Comparison of ENCODE assay signal across 13 mouse cellular contexts in genomic region chr11:70596094-70596493, GRCm38 (mm10). TPM values are rescaled to one million over a fixed set of nuclear protein-coding genes. Genes with fewer than 3 reads are reported as not detected.
DNase-seq lines count a peak whose midpoint lies in the region; ATAC-seq and TF ChIP-seq lines count a peak whose summit lies in the region.
"Had no signal": no experiment of that assay in that cellular context is flagged by ENCODE, and none has a peak within 500 bp of the region (broad histone marks: within the 10 kb centered on the region; RNA-seq: fewer than 3 reads in every experiment).

No protein-coding gene starts in this region.

- DNase-seq in heart, adult 2 months, result no peak
- DNase-seq in midbrain, embryonic 10.5 days (ENCODE audit: low spot score), result no peak
- DNase-seq in adrenal gland, postnatal 14 days, result no peak
- no peak for DNase-seq in ovary, postnatal 36 days (ENCODE audit: low spot score)
- DNase-seq: cerebellum, postnatal 14 days; gastrocnemius, postnatal 10 days had no signal

- peak overlapping the region; percentile 78 for H3K27ac ChIP-seq in heart, adult 2 months
- H3K27ac ChIP-seq in heart, embryonic 12.5 days (ENCODE audit: poor library complexity, severe bottlenecking), result no peak overlapping the region
- H3K27ac ChIP-seq in midbrain, embryonic 10.5 days (replicated peaks), result peak overlapping the region; percentile 59; the same call in 1 of the 2 replicates
- no peak overlapping the region for H3K27ac ChIP-seq in midbrain, embryonic 15.5 days
- 0 out of 2 replicates have a peak overlapping the region, but pooled peaks have one; percentile 23 for H3K27ac ChIP-seq in hindbrain, embryonic 12.5 days
- H3K27ac ChIP-seq in stomach, embryonic 15.5 days, result peak overlapping the region; percentile 57
- H3K27ac ChIP-seq: lung, embryonic 15.5 days had no signal

- H3K4me2 ChIP-seq in heart, embryonic 12.5 days, result no peak overlapping the region
- H3K4me2 ChIP-seq in midbrain, embryonic 15.5 days, result no peak overlapping the region
- H3K4me2 ChIP-seq in hindbrain, embryonic 12.5 days (replicated peaks), result no peak overlapping the region
- H3K4me2 ChIP-seq in stomach, embryonic 15.5 days, result no peak overlapping the region
- H3K4me2 ChIP-seq: lung, embryonic 15.5 days had no signal

- H3K4me3 ChIP-seq in heart, adult 2 months, result no peak overlapping the region
- no peak overlapping the region for H3K4me3 ChIP-seq in heart, embryonic 12.5 days
- H3K4me3 ChIP-seq in midbrain, embryonic 10.5 days, result 0 out of 2 replicates have a peak overlapping the region, but pooled peaks have one; percentile 16
- H3K4me3 ChIP-seq in midbrain, embryonic 15.5 days, result no peak overlapping the region
- H3K4me3 ChIP-seq in hindbrain, embryonic 12.5 days, result no peak overlapping the region
- no peak overlapping the region for H3K4me3 ChIP-seq in stomach, embryonic 15.5 days (replicated peaks)
- H3K4me3 ChIP-seq: lung, embryonic 15.5 days had no signal

- no peaks in the 10 kb centered on the region; the same call in 1 of the 2 replicates for H3K36me3 ChIP-seq in heart, adult 2 months (ENCODE audit: control insufficient read depth, insufficient read depth, low read length)
- peaks cover 32% of the 10 kb centered on the region for H3K36me3 ChIP-seq in heart, embryonic 12.5 days
- H3K36me3 ChIP-seq in midbrain, embryonic 10.5 days, result peaks cover 27% of the 10 kb centered on the region
- peaks cover 2% of the 10 kb centered on the region; the same call in 1 of the 2 replicates for H3K36me3 ChIP-seq in midbrain, embryonic 15.5 days (replicated peaks)
- H3K36me3 ChIP-seq in hindbrain, embryonic 12.5 days, result peaks cover 24% of the 10 kb centered on the region
- peaks cover 4% of the 10 kb centered on the region; the same call in 1 of the 2 replicates for H3K36me3 ChIP-seq in stomach, embryonic 15.5 days

- H3K79me2 ChIP-seq in heart, adult 2 months (replicated peaks; ENCODE audit: control insufficient read depth, insufficient read depth, low read length), result no peaks in the 10 kb centered on the region

- TF ChIP-seq POLR2A in heart, adult 2 months (IDR thresholded peaks at IDR 0.05; ENCODE audit: insufficient read depth, low read depth, low read length), result no peak

- no peak for TF ChIP-seq EP300 in heart, adult 2 months (IDR thresholded peaks at IDR 0.05; ENCODE audit: insufficient read depth, low read depth, low read length)

- 59% methylated on average over 4 of the region's 4 CpGs for WGBS in heart, adult 2 months
- 77% methylated on average over 4 of the region's 4 CpGs for WGBS in heart, embryonic 12.5 days
- 56% methylated on average over 4 of the region's 4 CpGs for WGBS in midbrain, embryonic 10.5 days
- WGBS in midbrain, embryonic 15.5 days, result 29% methylated on average over 4 of the region's 4 CpGs
- 50% methylated on average over 4 of the region's 4 CpGs for WGBS in hindbrain, embryonic 12.5 days
- 65% methylated on average over 4 of the region's 4 CpGs for WGBS in stomach, embryonic 15.5 days

- intact Hi-C loops in heart, adult 2 months (cut with DNase I), result no loop called here

- no peaks in the 10 kb centered on the region for H3K9me3 ChIP-seq in heart, embryonic 12.5 days (replicated peaks)
- no peaks in the 10 kb centered on the region for H3K9me3 ChIP-seq in midbrain, embryonic 10.5 days (replicated peaks)
- H3K9me3 ChIP-seq in midbrain, embryonic 15.5 days, result no peaks in the 10 kb centered on the region
- H3K9me3 ChIP-seq in hindbrain, embryonic 12.5 days (replicated peaks), result no peaks in the 10 kb centered on the region
- H3K9me3 ChIP-seq in stomach, embryonic 15.5 days, result no peaks in the 10 kb centered on the region
- H3K9me3 ChIP-seq: lung, embryonic 15.5 days had no signal

- no peak for TF ChIP-seq CTCF in heart, adult 2 months (IDR thresholded peaks at IDR 0.05)

- H3K9ac ChIP-seq in heart, adult 2 months (ENCODE audit: low read depth, low read length), result no peak overlapping the region
- no peak overlapping the region for H3K9ac ChIP-seq in heart, embryonic 12.5 days
- no peak overlapping the region for H3K9ac ChIP-seq in midbrain, embryonic 15.5 days
- no peak overlapping the region for H3K9ac ChIP-seq in hindbrain, embryonic 12.5 days
- H3K9ac ChIP-seq in stomach, embryonic 15.5 days, result no peak overlapping the region
- H3K9ac ChIP-seq: lung, embryonic 15.5 days had no signal

- H3K4me1 ChIP-seq in heart, adult 2 months (ENCODE audit: control insufficient read depth, insufficient read depth, low read length), result peaks cover 14% of the 10 kb centered on the region
- peaks cover 14% of the 10 kb centered on the region for H3K4me1 ChIP-seq in heart, embryonic 12.5 days (replicated peaks)
- peaks cover 11% of the 10 kb centered on the region for H3K4me1 ChIP-seq in midbrain, embryonic 10.5 days
- H3K4me1 ChIP-seq in midbrain, embryonic 15.5 days, result no peaks in the 10 kb centered on the region
- peaks cover 15% of the 10 kb centered on the region for H3K4me1 ChIP-seq in hindbrain, embryonic 12.5 days
- 0 out of 2 replicates have a peak, but pooled peaks cover 3% of the 10 kb centered on the region for H3K4me1 ChIP-seq in stomach, embryonic 15.5 days
- H3K4me1 ChIP-seq: lung, embryonic 15.5 days had no signal

- no peaks in the 10 kb centered on the region for H3K27me3 ChIP-seq in heart, adult 2 months (ENCODE audit: control insufficient read depth, insufficient read depth, low read length)
- H3K27me3 ChIP-seq in heart, embryonic 12.5 days (replicated peaks), result no peaks in the 10 kb centered on the region
- no peaks in the 10 kb centered on the region for H3K27me3 ChIP-seq in midbrain, embryonic 10.5 days (ENCODE audit: low read depth, poor library complexity, severe bottlenecking)
- H3K27me3 ChIP-seq in midbrain, embryonic 15.5 days (replicated peaks), result no peaks in the 10 kb centered on the region
- no peaks in the 10 kb centered on the region for H3K27me3 ChIP-seq in hindbrain, embryonic 12.5 days
- H3K27me3 ChIP-seq in stomach, embryonic 15.5 days (replicated peaks), result no peaks in the 10 kb centered on the region
- H3K27me3 ChIP-seq: lung, embryonic 15.5 days had no signal

- no peak for ATAC-seq in heart, embryonic 12.5 days (ENCODE audit: insufficient number of reproducible peaks, low FRiP score)
- ATAC-seq in midbrain, embryonic 15.5 days (replicated peaks), result no peak
- ATAC-seq in hindbrain, embryonic 12.5 days (ENCODE audit: low FRiP score), result no peak
- ATAC-seq in stomach, embryonic 15.5 days (ENCODE audit: insufficient read depth, low FRiP score, low read depth), result no peak

RNA-seq across cellular contexts. Expression of gene 4930544D05Rik, which starts 19.6 kb away (rescaled TPM):
- not detected for total RNA-seq in heart, adult 2 months (2021)
- 0.31 TPM in 1 of 2 replicates, not detected in the other for polyA plus RNA-seq in heart, adult 2 months (2012; rRNA removed)
- polyA plus RNA-seq in heart, embryonic 12.5 days (2016; fragmentation: Nextera tagmentation; extraction: Ambion mirVana), result not detected in 2 replicates
- polyA plus RNA-seq in midbrain, embryonic 10.5 days (2016; fragmentation: Nextera tagmentation; extraction: Ambion mirVana), result not detected in 2 replicates
- not detected in 2 replicates for polyA plus RNA-seq in midbrain, embryonic 15.5 days (2015; fragmentation: Nextera tagmentation; extraction: Ambion mirVana)
- not detected in 2 replicates for polyA plus RNA-seq in hindbrain, embryonic 12.5 days (2016; fragmentation: Nextera tagmentation; extraction: Ambion mirVana)
- polyA plus RNA-seq in stomach, embryonic 15.5 days (2015; fragmentation: Nextera tagmentation; extraction: Ambion mirVana), result 0.23 TPM in 1 of 2 replicates, not detected in the other
- not detected in 2 replicates for total RNA-seq in adrenal gland, postnatal 14 days (2021)
- total RNA-seq: gastrocnemius, postnatal 10 days had no signal
- polyA plus RNA-seq: C2C12; large intestine, adult 2 months; lung, embryonic 15.5 days had no signal

RNA-seq across cellular contexts. Expression of gene Chrne, which starts 22.9 kb away (rescaled TPM):
- not detected for total RNA-seq in heart, adult 2 months (2021)
- polyA plus RNA-seq in heart, adult 2 months (2012; rRNA removed), result not detected in 2 replicates
- 0.37 TPM in 1 of 2 replicates, not detected in the other for polyA plus RNA-seq in heart, embryonic 12.5 days (2016; fragmentation: Nextera tagmentation; extraction: Ambion mirVana)
- polyA plus RNA-seq in midbrain, embryonic 10.5 days (2016; fragmentation: Nextera tagmentation; extraction: Ambion mirVana), result not detected in 2 replicates
- not detected in 2 replicates for polyA plus RNA-seq in midbrain, embryonic 15.5 days (2015; fragmentation: Nextera tagmentation; extraction: Ambion mirVana)
- polyA plus RNA-seq in hindbrain, embryonic 12.5 days (2016; fragmentation: Nextera tagmentation; extraction: Ambion mirVana), result not detected in 2 replicates
- not detected in 2 replicates for polyA plus RNA-seq in stomach, embryonic 15.5 days (2015; fragmentation: Nextera tagmentation; extraction: Ambion mirVana)
- total RNA-seq in adrenal gland, postnatal 14 days (2021), result not detected in 2 replicates
- polyA plus RNA-seq: lung, embryonic 15.5 days had no signal

RNA-seq across cellular contexts. Expression of gene Mink1, which starts 33.4 kb away (rescaled TPM):
- 10 to 100 TPM; 41.3 to 46.8 TPM for total RNA-seq in heart, adult 2 months (2021)
- 40.8 and 49.6 TPM in 2 replicates for polyA plus RNA-seq in heart, adult 2 months (2012; rRNA removed)
- polyA plus RNA-seq in heart, embryonic 12.5 days (2016; fragmentation: Nextera tagmentation; extraction: Ambion mirVana), result 13.7 and 14.8 TPM in 2 replicates
- polyA plus RNA-seq in midbrain, embryonic 10.5 days (2016; fragmentation: Nextera tagmentation; extraction: Ambion mirVana), result 10.3 and 12.6 TPM in 2 replicates
- polyA plus RNA-seq in midbrain, embryonic 15.5 days (2015; fragmentation: Nextera tagmentation; extraction: Ambion mirVana), result 17.9 and 18.7 TPM in 2 replicates
- 17.3 and 19.1 TPM in 2 replicates for polyA plus RNA-seq in hindbrain, embryonic 12.5 days (2016; fragmentation: Nextera tagmentation; extraction: Ambion mirVana)
- 14.9 and 15.9 TPM in 2 replicates for polyA plus RNA-seq in stomach, embryonic 15.5 days (2015; fragmentation: Nextera tagmentation; extraction: Ambion mirVana)
- 52.5 and 58.5 TPM in 2 replicates for total RNA-seq in adrenal gland, postnatal 14 days (2021)

RNA-seq across cellular contexts. Expression of gene Gp1ba, which starts 42.8 kb away (rescaled TPM):
- total RNA-seq in heart, adult 2 months (2021), result under 1 TPM; 0.34 to 0.98 TPM
- 0.29 and 0.59 TPM in 2 replicates for polyA plus RNA-seq in heart, adult 2 months (2012; rRNA removed)
- polyA plus RNA-seq in heart, embryonic 12.5 days (2016; fragmentation: Nextera tagmentation; extraction: Ambion mirVana), result 1.4 and 2.2 TPM in 2 replicates
- 0.44 and 0.48 TPM in 2 replicates for polyA plus RNA-seq in midbrain, embryonic 10.5 days (2016; fragmentation: Nextera tagmentation; extraction: Ambion mirVana)
- 0.11 and 0.14 TPM in 2 replicates for polyA plus RNA-seq in midbrain, embryonic 15.5 days (2015; fragmentation: Nextera tagmentation; extraction: Ambion mirVana)
- polyA plus RNA-seq in hindbrain, embryonic 12.5 days (2016; fragmentation: Nextera tagmentation; extraction: Ambion mirVana), result 0.10 and 0.38 TPM in 2 replicates
- polyA plus RNA-seq in stomach, embryonic 15.5 days (2015; fragmentation: Nextera tagmentation; extraction: Ambion mirVana), result 0.09 and 0.19 TPM in 2 replicates
- total RNA-seq in adrenal gland, postnatal 14 days (2021), result 0.49 and 0.56 TPM in 2 replicates
- polyA plus RNA-seq: large intestine, adult 2 months had no signal

RNA-seq across cellular contexts. Expression of gene Rnf167, which starts 50.9 kb away (rescaled TPM):
- total RNA-seq in heart, adult 2 months (2021), result 10 to 100 TPM; 50.8 to 58.7 TPM
- 65.0 and 80.9 TPM in 2 replicates for polyA plus RNA-seq in heart, adult 2 months (2012; rRNA removed)
- polyA plus RNA-seq in heart, embryonic 12.5 days (2016; fragmentation: Nextera tagmentation; extraction: Ambion mirVana), result 67.4 and 70.1 TPM in 2 replicates
- polyA plus RNA-seq in midbrain, embryonic 10.5 days (2016; fragmentation: Nextera tagmentation; extraction: Ambion mirVana), result 85.6 and 96.3 TPM in 2 replicates
- 114 and 122 TPM in 2 replicates for polyA plus RNA-seq in midbrain, embryonic 15.5 days (2015; fragmentation: Nextera tagmentation; extraction: Ambion mirVana)
- 96.0 and 102 TPM in 2 replicates for polyA plus RNA-seq in hindbrain, embryonic 12.5 days (2016; fragmentation: Nextera tagmentation; extraction: Ambion mirVana)
- 97.2 and 108 TPM in 2 replicates for polyA plus RNA-seq in stomach, embryonic 15.5 days (2015; fragmentation: Nextera tagmentation; extraction: Ambion mirVana)
- 69.6 and 88.5 TPM in 2 replicates for total RNA-seq in adrenal gland, postnatal 14 days (2021)

Comparison
In these comparisons a context has a peak if more than half of its experiments do, and no peak if none do; other contexts are left out.
1. H3K27ac ChIP-seq: peak in heart, adult 2 months (single experiment), midbrain, embryonic 10.5 days (single experiment), hindbrain, embryonic 12.5 days (single experiment) and stomach, embryonic 15.5 days (single experiment); none in heart, embryonic 12.5 days (single experiment) and midbrain, embryonic 15.5 days (single experiment).